Mouse (Mus musculus): ENCODE results near the gene Sgip1. TPM values are rescaled to one million over a fixed set of nuclear protein-coding genes. Genes with fewer than 3 reads are reported as not detected.

Gene Sgip1
- polyA plus RNA-seq, 1 experiment from 2014 or later, result 0.60 TPM

DNA sequence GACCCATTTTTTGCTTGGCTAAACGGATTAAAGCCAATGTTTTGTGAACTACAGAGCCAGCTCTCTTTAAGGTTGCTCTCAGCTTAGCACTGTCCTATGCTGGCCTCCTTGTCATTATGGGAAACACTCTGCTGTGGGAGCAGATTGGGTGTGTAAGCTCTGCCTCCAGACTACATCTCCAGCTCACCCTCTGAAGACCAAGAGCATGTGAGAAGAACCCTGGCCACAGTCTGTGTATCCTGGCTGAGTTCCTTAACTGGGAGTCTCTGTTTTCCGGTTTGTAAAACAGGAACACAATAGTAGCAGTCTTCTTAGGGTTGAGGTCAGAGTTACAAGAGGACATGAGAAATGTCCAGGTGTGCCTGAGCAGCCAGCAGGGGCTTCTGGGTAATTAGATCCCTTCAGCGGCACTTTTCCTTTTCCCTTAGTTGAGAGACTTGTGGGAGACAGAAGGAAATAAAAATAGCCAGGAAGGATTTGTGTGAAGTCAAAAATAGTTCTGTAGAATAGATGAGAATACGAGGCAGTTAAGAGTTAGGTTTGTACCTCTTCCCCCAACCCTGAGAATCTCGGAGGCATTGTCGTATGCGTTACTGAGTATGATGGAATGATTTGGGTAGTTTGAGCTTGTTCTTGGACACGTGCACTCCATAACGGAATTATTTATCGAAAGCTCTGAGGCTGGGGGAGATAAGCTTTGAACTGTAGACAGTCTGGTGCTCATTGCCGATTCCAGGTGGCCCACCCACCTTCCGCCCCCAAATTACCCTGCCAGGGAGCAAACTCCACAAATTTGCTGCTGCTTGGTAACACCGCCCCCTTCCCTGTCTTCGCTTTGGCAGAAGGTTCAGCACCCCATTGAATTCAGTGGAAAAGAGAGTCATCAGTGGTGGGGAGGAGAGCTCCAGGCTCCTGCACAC lies 146.9 kb downstream of the Sgip1 start:
- Histone ChIP-seq H3K4me3 (ENCODE audit: low read depth, low read length) (no peak overlapping the region), H3K4me2 (ENCODE audit: low read depth, low read length) (no peak overlapping the region), H3K27ac (ENCODE audit: low read depth) (no peak overlapping the region), H3K27me3 (ENCODE audit: insufficient read depth, low read length) (no peaks in the 10 kb centered on the region), H3K9ac (replicated peaks) (no peak overlapping the region), H3K36me3 (replicated peaks; ENCODE audit: insufficient read depth, low read length) (no peaks in the 10 kb centered on the region), H3K4me1 (ENCODE audit: insufficient read depth) (no peaks in the 10 kb centered on the region), H3K9me3 (ENCODE audit: low read length) (no peaks in the 10 kb centered on the region)
- no peak for ATAC-seq
- DNase-seq, result no peak
- 74% methylated on average over 14 of the region's 14 CpGs for WGBS (ENCODE audit: insufficient replicate concordance)
- TF ChIP-seq EP300 (IDR thresholded peaks at IDR 0.05; ENCODE audit: low read depth) (no peak), CTCF (IDR thresholded peaks at IDR 0.05; ENCODE audit: low read depth) (no peak)

DNA sequence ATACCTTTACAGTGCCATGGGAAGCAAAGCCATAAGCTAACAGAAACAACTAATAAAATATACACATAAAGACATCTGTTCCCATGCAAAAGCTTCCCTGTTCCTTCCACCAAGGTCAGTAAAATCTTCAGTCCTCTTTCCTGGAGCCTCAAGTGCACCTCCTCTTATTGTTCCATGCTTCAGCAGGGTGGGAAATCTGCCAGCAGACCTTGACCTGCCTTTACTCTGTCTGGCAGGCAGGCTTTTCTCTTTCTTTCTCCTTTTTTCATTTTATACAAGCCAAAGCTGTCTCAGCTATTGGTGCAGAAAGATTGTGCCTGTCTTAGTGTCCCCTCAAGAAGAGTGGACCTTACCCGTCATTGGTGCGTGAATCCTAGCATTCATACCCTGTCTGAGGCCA lies 154.8 kb downstream of the Sgip1 start:
- Histone ChIP-seq H3K4me2 (ENCODE audit: low read depth, low read length) (no peak overlapping the region), H3K27me3 (ENCODE audit: insufficient read depth, low read length) (no peaks in the 10 kb centered on the region), H3K4me1 (ENCODE audit: insufficient read depth) (no peaks in the 10 kb centered on the region), H3K27ac (ENCODE audit: low read depth) (no peak overlapping the region), H3K4me3 (ENCODE audit: low read depth, low read length) (no peak overlapping the region), H3K9me3 (ENCODE audit: low read length) (peaks cover 6% of the 10 kb centered on the region; the same call in 1 of the 2 replicates), H3K9ac (replicated peaks) (no peak overlapping the region), H3K36me3 (replicated peaks; ENCODE audit: insufficient read depth, low read length) (no peaks in the 10 kb centered on the region)
- ATAC-seq (no peak), DNase-seq (no peak)
- no peak for TF ChIP-seq EP300 (IDR thresholded peaks at IDR 0.05; ENCODE audit: low read depth)
- no peak for TF ChIP-seq CTCF (IDR thresholded peaks at IDR 0.05; ENCODE audit: low read depth)
- WGBS (ENCODE audit: insufficient replicate concordance), result 96% methylated on average over 2 of the region's 2 CpGs

DNA sequence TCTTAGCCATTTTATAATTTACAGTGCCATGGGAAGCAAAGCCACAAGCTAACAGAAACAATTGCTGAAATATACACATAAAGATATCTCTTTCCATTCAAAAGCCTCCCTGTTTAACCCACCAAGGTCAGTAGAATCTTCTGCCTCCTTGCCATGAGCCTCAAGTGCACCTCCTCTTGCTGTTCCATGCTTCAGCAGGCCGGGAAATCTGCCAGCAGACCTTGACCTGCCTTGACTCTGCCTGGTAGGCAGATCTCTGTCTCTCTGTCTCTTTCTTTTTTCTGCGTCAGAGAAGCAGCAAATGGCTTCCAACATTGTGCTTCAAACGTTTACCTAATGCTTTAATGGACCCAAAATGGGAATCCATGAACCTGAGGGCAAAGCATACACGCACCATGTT lies 157.9 kb downstream of the Sgip1 start:
- H3K4me3 ChIP-seq (ENCODE audit: low read depth, low read length), result no peak overlapping the region
- 65% methylated on average over 4 of the region's 4 CpGs for WGBS (ENCODE audit: insufficient replicate concordance)
- DNase-seq, result no peak

DNA sequence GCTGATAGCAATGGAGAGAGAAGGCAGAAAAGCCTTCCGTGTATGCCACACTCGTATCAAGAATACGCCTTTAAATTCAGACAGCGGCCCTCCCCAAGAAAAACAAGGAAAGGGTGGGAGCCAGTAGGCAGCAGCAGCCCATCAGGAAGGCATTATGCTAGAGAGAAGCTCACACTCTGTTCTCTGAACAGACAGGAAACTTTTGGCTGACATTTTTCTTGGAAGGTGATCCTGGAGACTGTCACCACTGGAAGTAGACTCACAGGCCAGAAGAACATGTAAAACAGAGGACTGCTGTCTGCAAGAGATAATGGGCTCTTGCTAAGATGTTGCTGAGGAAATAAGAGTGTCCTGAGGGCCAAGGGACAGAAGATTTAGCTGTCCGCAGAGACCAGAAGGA lies 158.6 kb downstream of the Sgip1 start:
- WGBS (ENCODE audit: insufficient replicate concordance), result 87% methylated on average over 5 of the region's 5 CpGs
- no peak for DNase-seq
- no peaks in the 10 kb centered on the region for H3K27me3 ChIP-seq (ENCODE audit: insufficient read depth, low read length)
- peaks cover 6% of the 10 kb centered on the region; the same call in 1 of the 2 replicates for H3K9me3 ChIP-seq (ENCODE audit: low read length)
- no peak overlapping the region for H3K27ac ChIP-seq (ENCODE audit: low read depth)
- H3K4me2 ChIP-seq (ENCODE audit: low read depth, low read length), result no peak overlapping the region
- H3K4me3 ChIP-seq (ENCODE audit: low read depth, low read length), result no peak overlapping the region
- TF ChIP-seq CTCF (IDR thresholded peaks at IDR 0.05; ENCODE audit: low read depth), result no peak
- TF ChIP-seq EP300 (IDR thresholded peaks at IDR 0.05; ENCODE audit: low read depth), result no peak
- ATAC-seq, result no peak
- no peaks in the 10 kb centered on the region for H3K36me3 ChIP-seq (replicated peaks; ENCODE audit: insufficient read depth, low read length)
- no peaks in the 10 kb centered on the region for H3K4me1 ChIP-seq (ENCODE audit: insufficient read depth)
- H3K9ac ChIP-seq (replicated peaks), result no peak overlapping the region

More for the DNA sequence above, 157.9 kb downstream of the Sgip1 start:
- Histone ChIP-seq H3K27ac (ENCODE audit: low read depth) (no peak overlapping the region), H3K9me3 (ENCODE audit: low read length) (peaks cover 6% of the 10 kb centered on the region; the same call in 1 of the 2 replicates), H3K4me1 (ENCODE audit: insufficient read depth) (no peaks in the 10 kb centered on the region), H3K27me3 (ENCODE audit: insufficient read depth, low read length) (no peaks in the 10 kb centered on the region), H3K9ac (replicated peaks) (no peak overlapping the region), H3K36me3 (replicated peaks; ENCODE audit: insufficient read depth, low read length) (no peaks in the 10 kb centered on the region), H3K4me2 (ENCODE audit: low read depth, low read length) (no peak overlapping the region)
- no peak for ATAC-seq
- no peak for TF ChIP-seq EP300 (IDR thresholded peaks at IDR 0.05; ENCODE audit: low read depth)
- TF ChIP-seq CTCF (IDR thresholded peaks at IDR 0.05; ENCODE audit: low read depth), result no peak

DNA sequence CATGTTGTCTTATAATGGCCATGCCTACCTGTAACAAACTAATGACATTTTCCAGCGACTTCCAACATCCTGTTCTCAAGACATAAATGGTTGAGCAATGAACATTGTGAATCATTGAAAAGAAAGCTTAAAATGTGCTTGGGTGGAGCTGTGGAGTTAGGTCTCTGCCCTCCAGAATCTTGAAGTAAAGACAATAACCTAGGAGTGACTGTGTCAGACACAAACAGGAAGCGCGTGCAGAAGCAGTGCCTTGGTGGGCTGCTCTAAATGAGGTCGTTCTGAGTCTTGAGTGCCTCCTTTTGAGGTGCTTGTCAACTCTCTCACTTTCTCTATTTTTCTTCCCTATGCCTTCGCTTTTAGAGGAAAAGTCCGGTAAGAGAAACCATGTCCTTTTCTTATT lies 159.1 kb downstream of the Sgip1 start:
- Histone ChIP-seq H3K9me3 (ENCODE audit: low read length) (peaks cover 6% of the 10 kb centered on the region; the same call in 1 of the 2 replicates), H3K27ac (ENCODE audit: low read depth) (no peak overlapping the region), H3K4me2 (ENCODE audit: low read depth, low read length) (no peak overlapping the region), H3K27me3 (ENCODE audit: insufficient read depth, low read length) (no peaks in the 10 kb centered on the region), H3K4me3 (ENCODE audit: low read depth, low read length) (no peak overlapping the region), H3K9ac (replicated peaks) (no peak overlapping the region), H3K4me1 (ENCODE audit: insufficient read depth) (no peaks in the 10 kb centered on the region), H3K36me3 (replicated peaks; ENCODE audit: insufficient read depth, low read length) (no peaks in the 10 kb centered on the region)
- DNase-seq (no peak), ATAC-seq (no peak)
- TF ChIP-seq EP300 (IDR thresholded peaks at IDR 0.05; ENCODE audit: low read depth) (no peak), CTCF (IDR thresholded peaks at IDR 0.05; ENCODE audit: low read depth) (no peak)
- 70% methylated on average over 6 of the region's 6 CpGs for WGBS (ENCODE audit: insufficient replicate concordance)

DNA sequence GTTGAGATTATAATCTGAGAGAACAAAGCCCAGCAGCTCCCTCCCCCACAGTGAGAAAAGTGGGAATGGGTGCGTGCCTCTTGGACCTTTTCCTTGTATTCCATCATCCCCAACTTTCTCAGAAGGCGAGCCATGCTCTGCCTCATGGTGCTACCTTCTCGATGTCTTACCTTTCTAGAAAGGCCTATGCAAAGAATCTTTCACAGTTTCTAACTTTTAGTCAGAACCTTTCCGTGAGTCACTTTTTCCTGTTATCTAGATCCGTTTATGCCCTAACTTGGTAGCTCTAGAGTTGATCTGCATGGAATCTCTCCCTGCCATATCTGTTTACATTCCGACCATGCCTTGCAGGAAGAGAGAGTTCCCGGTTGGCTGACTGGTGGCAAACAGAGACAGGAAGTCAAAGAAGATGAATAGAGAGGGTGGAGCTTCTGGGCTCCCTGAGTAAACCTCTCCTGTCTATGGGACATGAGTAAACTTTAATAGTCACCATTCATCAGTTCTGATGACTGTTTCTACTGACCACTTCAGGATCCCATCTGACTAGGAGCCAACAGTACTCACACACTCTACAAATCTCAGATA lies 166.8 kb downstream of the Sgip1 start:
- Histone ChIP-seq H3K27ac (ENCODE audit: low read depth) (no peak overlapping the region), H3K27me3 (ENCODE audit: insufficient read depth, low read length) (no peaks in the 10 kb centered on the region), H3K36me3 (replicated peaks; ENCODE audit: insufficient read depth, low read length) (no peaks in the 10 kb centered on the region), H3K4me3 (ENCODE audit: low read depth, low read length) (no peak overlapping the region), H3K4me1 (ENCODE audit: insufficient read depth) (no peaks in the 10 kb centered on the region), H3K4me2 (ENCODE audit: low read depth, low read length) (no peak overlapping the region), H3K9me3 (ENCODE audit: low read length) (no peaks in the 10 kb centered on the region), H3K9ac (replicated peaks) (no peak overlapping the region)
- 55% methylated on average over 7 of the region's 7 CpGs for WGBS (ENCODE audit: insufficient replicate concordance)
- TF ChIP-seq EP300 (IDR thresholded peaks at IDR 0.05; ENCODE audit: low read depth), result no peak
- ATAC-seq (no peak), DNase-seq (no peak)
